Mouse (Mus musculus) intestine, postnatal 0 days (tissue): ENCODE measurements at regions not wholly inside any gene's neighbourhood (a gene's known extent, or its start where the extent isn't known, plus 50 kb on each side); places are given as distances from the start of the nearest gene placed in this dataset.
A peak's percentile ranks its signal among the peaks of the same experiment; 100 is the strongest.

ENCODE experiments used
- ATAC-seq: fragments of 200-750 bp; cut with Nextera tagmentation; 2 replicates; pipeline ENCODE4 v1.8.0; 2017; ENCODE audit warnings: mild to moderate bottlenecking, moderate TSS enrichment, moderate library complexity
- H3K27ac ChIP-seq: fragments of 300-500 bp; sonication (generic); 2 replicates; pipeline ENCODE4 v1.5.1; 2014; ENCODE audit warnings: mild to moderate bottlenecking, low read depth, low read length, moderate library complexity
- H3K27me3 ChIP-seq: fragments of 300-500 bp; sonication (generic); replicated peaks from 2 replicates; pipeline ENCODE4 v1.6.1; 2014; ENCODE audit warnings: low read length, mixed read lengths; ENCODE audit not compliant: control insufficient read depth, insufficient read depth
- H3K36me3 ChIP-seq: fragments of 300-500 bp; sonication (generic); 2 replicates; pipeline ENCODE4 v1.6.1; 2014; ENCODE audit warnings: mild to moderate bottlenecking, moderate library complexity; ENCODE audit not compliant: control insufficient read depth, insufficient read depth
- H3K4me1 ChIP-seq: fragments of 300-500 bp; sonication (generic); replicated peaks from 2 replicates; pipeline ENCODE4 v1.6.1; 2014; ENCODE audit warnings: antibody characterized with exemption, low read length, mixed read lengths; ENCODE audit not compliant: control insufficient read depth, insufficient read depth
- H3K4me2 ChIP-seq: fragments of 300-500 bp; sonication (generic); replicated peaks from 2 replicates; pipeline ENCODE4 v1.6.1; 2014; ENCODE audit warnings: low read depth, mild to moderate bottlenecking, moderate library complexity
- H3K4me3 ChIP-seq: fragments of 300-500 bp; sonication (generic); 2 replicates; pipeline ENCODE4 v1.5.1; 2014; ENCODE audit warnings: low read depth, low read length
- H3K9ac ChIP-seq: fragments of 300-500 bp; sonication (generic); 2 replicates; pipeline ENCODE4 v1.6.1; 2014; ENCODE audit warnings: mild to moderate bottlenecking, low read depth, low read length
- H3K9me3 ChIP-seq: fragments of 300-500 bp; sonication (generic); 2 replicates; pipeline ENCODE4 v1.6.1; 2016; ENCODE audit warnings: mixed run types; ENCODE audit not compliant: control insufficient read depth
- CTCF ChIP-seq: sonication (generic); IDR thresholded peaks from 2 replicates; pipeline ENCODE4 v1.5.1; 2016; ENCODE audit warnings: low read depth, mild to moderate bottlenecking, control low read depth, antibody characterized with exemption, moderate library complexity
- WGBS: fragments of 180-500 bp; shearing (Covaris S2); extraction: QIAGEN DNeasy Blood & Tissue Kit; methylation state at CpG from one replicate; pipeline ENCODE4 v1.1.7; 2014; 5-methylcytosine and 5-hydroxymethylcytosine counted together

- 70% methylated on average over 2 of the region's 2 CpGs for WGBS
- Histone ChIP-seq H3K27ac (no peak overlapping the region), H3K27me3 (no peaks in the 10 kb centered on the region), H3K4me2 (no peak overlapping the region), H3K4me3 (no peak overlapping the region), H3K9me3 (no peaks in the 10 kb centered on the region), H3K36me3 (no peaks in the 10 kb centered on the region), H3K9ac (no peak overlapping the region), H3K4me1 (no peaks in the 10 kb centered on the region)
- TF ChIP-seq CTCF = no peak
- no peak for ATAC-seq
These were observed 73.5 kb upstream of the Gm16223 start for GRCm38 (mm10) chr5:41994307-41994706.

DNA sequence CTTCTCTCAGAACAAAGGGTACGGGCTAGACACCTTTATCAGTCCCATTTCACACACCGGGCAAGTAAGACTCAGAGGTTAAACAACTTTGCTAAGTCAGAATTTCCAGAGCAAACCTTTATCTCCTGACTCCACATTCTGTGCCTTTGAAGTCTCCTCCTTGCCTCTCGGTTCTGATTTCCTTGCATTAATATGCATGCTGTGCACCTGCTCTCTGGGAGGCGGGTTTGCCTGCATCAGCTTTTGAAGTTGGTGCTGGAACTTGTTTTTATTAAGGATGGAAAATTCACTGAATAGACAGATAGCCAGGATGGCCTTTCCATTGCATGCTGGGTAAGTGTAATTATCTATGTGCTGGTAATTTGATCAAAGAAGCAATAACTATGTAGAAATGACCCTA is 84.2 kb upstream of the Gm16223 start:
- H3K27me3 ChIP-seq = no peaks in the 10 kb centered on the region
- H3K9ac ChIP-seq = no peak overlapping the region
- H3K4me2 ChIP-seq = no peak overlapping the region
- no peak for TF ChIP-seq CTCF
- no peak overlapping the region for H3K27ac ChIP-seq
- no peaks in the 10 kb centered on the region for H3K9me3 ChIP-seq
- H3K36me3 ChIP-seq = no peaks in the 10 kb centered on the region
- no peaks in the 10 kb centered on the region for H3K4me1 ChIP-seq
- no peak overlapping the region for H3K4me3 ChIP-seq
- whole genome bisulfite sequencing = 72% methylated on average over 4 of the region's 4 CpGs
- no peak for ATAC-seq

DNA sequence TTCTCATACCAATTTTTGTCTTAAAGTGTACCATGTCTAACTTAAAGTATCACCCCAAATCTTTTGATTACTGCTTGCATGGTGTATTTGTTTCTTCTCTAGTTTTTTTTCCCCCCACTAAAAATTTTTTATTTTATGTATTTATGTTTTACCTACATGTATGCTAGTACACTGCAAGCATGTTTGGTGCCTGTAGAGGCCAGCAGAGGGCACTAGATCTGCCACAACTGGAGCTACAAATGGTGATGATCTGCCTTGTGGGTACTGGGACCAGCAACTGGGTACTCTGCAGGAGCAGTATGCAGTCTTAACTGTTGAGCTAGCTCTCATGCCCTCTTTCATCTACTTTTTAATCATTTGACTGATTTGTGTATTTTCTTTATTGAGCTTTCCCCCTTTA is 92.2 kb upstream of the Gm16223 start:
- Histone ChIP-seq H3K9me3 (no peaks in the 10 kb centered on the region), H3K4me3 (no peak overlapping the region), H3K4me1 (no peaks in the 10 kb centered on the region), H3K36me3 (no peaks in the 10 kb centered on the region), H3K27ac (no peak overlapping the region), H3K9ac (no peak overlapping the region), H3K4me2 (no peak overlapping the region), H3K27me3 (no peaks in the 10 kb centered on the region)
- no peak for ATAC-seq
- TF ChIP-seq CTCF = 0 out of 2 replicates have a peak, but pooled peaks have one; percentile 15

DNA sequence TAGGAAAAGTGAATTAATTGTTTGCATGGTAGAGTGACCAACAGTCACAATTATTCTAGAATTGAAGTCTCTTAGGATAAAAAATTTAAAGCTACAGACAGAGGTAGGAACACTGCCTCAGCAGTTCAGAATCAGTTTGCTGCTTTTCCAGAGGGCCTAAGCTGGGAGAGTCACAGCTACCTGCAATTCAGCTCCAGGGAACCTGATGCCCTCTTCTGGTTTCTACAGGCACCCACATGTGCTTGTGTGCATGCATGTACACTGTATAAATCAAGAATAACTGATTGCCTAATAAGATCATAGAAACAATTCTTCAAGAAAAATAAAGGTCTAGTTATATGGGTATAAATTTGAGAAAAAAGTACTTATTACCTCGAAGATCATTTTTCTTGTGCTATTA is 96.6 kb upstream of the Gm16223 start:
- H3K36me3 ChIP-seq = no peaks in the 10 kb centered on the region
- H3K27me3 ChIP-seq = no peaks in the 10 kb centered on the region
- no peak overlapping the region for H3K4me3 ChIP-seq
- no peak for ATAC-seq
- 81% methylated on average over 1 of the region's 1 CpGs for WGBS
- TF ChIP-seq CTCF = peak; percentile 33; the same call in 1 of the 2 replicates
- H3K4me1 ChIP-seq = no peaks in the 10 kb centered on the region
- no peak overlapping the region for H3K4me2 ChIP-seq
- H3K9ac ChIP-seq = no peak overlapping the region
- H3K27ac ChIP-seq = no peak overlapping the region
- H3K9me3 ChIP-seq = no peaks in the 10 kb centered on the region

DNA sequence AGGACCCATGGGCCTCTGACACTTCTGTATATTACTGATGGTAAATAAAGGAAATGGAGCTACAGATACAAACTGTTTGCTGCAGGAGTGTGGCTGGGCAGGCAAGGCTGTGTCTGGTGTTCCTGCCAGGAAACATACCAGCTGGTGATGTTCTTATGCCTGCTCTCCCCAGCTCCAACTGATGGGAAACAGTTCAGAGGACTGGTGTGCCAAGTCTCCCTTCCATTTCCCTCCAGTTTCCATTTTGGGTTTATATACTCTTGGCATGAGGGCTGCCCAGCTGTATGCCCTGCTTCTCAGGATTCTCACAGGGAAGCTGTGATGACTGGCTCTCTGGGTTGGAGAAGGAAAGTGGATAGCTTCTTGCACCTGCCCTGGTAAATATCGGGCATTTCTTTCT is 100.8 kb upstream of the Gm16223 start:
- Histone ChIP-seq H3K4me2 (no peak overlapping the region), H3K9ac (no peak overlapping the region), H3K4me1 (no peaks in the 10 kb centered on the region), H3K4me3 (no peak overlapping the region), H3K9me3 (no peaks in the 10 kb centered on the region), H3K27ac (no peak overlapping the region), H3K36me3 (no peaks in the 10 kb centered on the region), H3K27me3 (no peaks in the 10 kb centered on the region)
- 88% methylated on average over 1 of the region's 1 CpGs for WGBS
- ATAC-seq = no peak
- no peak for TF ChIP-seq CTCF

GRCm38 (mm10) chr5:41947114-41947640 is 103.1 kb upstream of the Bod1l start:
- no peak for ATAC-seq
- no peak overlapping the region for H3K4me2 ChIP-seq
- no peak overlapping the region for H3K9ac ChIP-seq
- H3K4me1 ChIP-seq = no peaks in the 10 kb centered on the region
- H3K36me3 ChIP-seq = no peaks in the 10 kb centered on the region
- TF ChIP-seq CTCF = no peak
- WGBS = 75% methylated on average over 7 of the region's 7 CpGs
- no peak overlapping the region for H3K27ac ChIP-seq
- no peaks in the 10 kb centered on the region for H3K27me3 ChIP-seq
- no peak overlapping the region for H3K4me3 ChIP-seq
- H3K9me3 ChIP-seq = no peaks in the 10 kb centered on the region

- no peak overlapping the region for H3K9ac ChIP-seq
- 86% methylated on average over 6 of the region's 6 CpGs for WGBS
These were observed 99.3 kb upstream of the Bod1l start for GRCm38 (mm10) chr5:41943399-41943798.

More at GRCm38 (mm10) chr5:41943399-41943798, 99.3 kb upstream of the Bod1l start:
- no peak for ATAC-seq
- Histone ChIP-seq H3K4me3 (no peak overlapping the region), H3K36me3 (no peaks in the 10 kb centered on the region), H3K27me3 (no peaks in the 10 kb centered on the region), H3K9me3 (no peaks in the 10 kb centered on the region), H3K4me1 (no peaks in the 10 kb centered on the region), H3K4me2 (no peak overlapping the region), H3K27ac (no peak overlapping the region)
- no peak for TF ChIP-seq CTCF
